Mouse (Mus musculus) CH12.LX (cell line): Measurements from ENCODE around the gene Capn1. TPM values are rescaled to one million over a fixed set of nuclear protein-coding genes. Genes with fewer than 3 reads are reported as not detected.

ENCODE experiments used
- DNase-seq: peaks from one replicate; pipeline ENCODE4 v3.0.0-alpha.2; 2013; ENCODE audit errors: extremely low read depth
- H3K27ac ChIP-seq: 2 replicates; pipeline ENCODE4 v1.5.1; 2012; ENCODE audit warnings: low read depth, mild to moderate bottlenecking, control low read depth, moderate library complexity; ENCODE audit not compliant: insufficient read depth
- H3K27me3 ChIP-seq: replicated peaks from 2 replicates; pipeline ENCODE3; 2012; ENCODE audit warnings: inconsistent platforms
- H3K36me3 ChIP-seq, 2 experiments: replicated peaks in 1 of 2; 2 replicates each; pipeline versions ENCODE3 to v1.6.1; 2012; ENCODE audit warnings: inconsistent platforms in 1 of 2, low read length in 1 of 2, mild to moderate bottlenecking in 1 of 2, mixed read lengths in 1 of 2, moderate library complexity in 1 of 2; ENCODE audit not compliant: control insufficient read depth in 1 of 2, insufficient read depth in 1 of 2
- H3K4me1 ChIP-seq, 2 experiments: 2 replicates each; pipeline ENCODE4 v1.6.1; 2012; ENCODE audit warnings: inconsistent platforms in 1 of 2, moderate library complexity in 1 of 2; ENCODE audit not compliant: insufficient read depth in 2 of 2, control insufficient read depth in 1 of 2
- H3K4me2 ChIP-seq: 2 replicates; pipeline ENCODE4 v1.6.1; 2012; ENCODE audit warnings: low read depth, mild to moderate bottlenecking, control low read depth; ENCODE audit not compliant: poor library complexity, insufficient read depth, severe bottlenecking
- H3K4me3 ChIP-seq, 3 experiments: fragments of 150-350 bp in 1 of 3; sonication (generic) in 1 of 3; replicated peaks in 1 of 3; 2 replicates each; pipeline versions ENCODE3 to v1.5.1; 2011 to 2012; ENCODE audit warnings: low read depth in 2 of 3, low read length in 2 of 3, mild to moderate bottlenecking in 2 of 3, moderate library complexity in 2 of 3, control low read depth in 1 of 3, improper control_type of control experiment in 1 of 3, inconsistent platforms in 1 of 3, mixed read lengths in 1 of 3; ENCODE audit not compliant: poor library complexity in 1 of 3
- H3K79me2 ChIP-seq: replicated peaks from 2 replicates; pipeline ENCODE4 v1.6.1; 2012; ENCODE audit warnings: mild to moderate bottlenecking, moderate library complexity; ENCODE audit not compliant: control insufficient read depth, poor library complexity, insufficient read depth, severe bottlenecking; ENCODE audit errors: extremely low read depth
- H3K9ac ChIP-seq: 2 replicates; pipeline ENCODE4 v1.6.1; 2012; ENCODE audit warnings: low read depth, mild to moderate bottlenecking, control low read depth, moderate library complexity; ENCODE audit not compliant: insufficient read depth
- H3K9me3 ChIP-seq: replicated peaks from 2 replicates; pipeline ENCODE3; 2012; ENCODE audit warnings: low read length, inconsistent platforms, mixed read lengths
- BHLHE40 ChIP-seq: IDR thresholded peaks from 2 replicates; pipeline ENCODE4 v1.6.1; 2011; ENCODE audit warnings: mild to moderate bottlenecking, low read depth, low read length, improper control_type of control experiment
- CHD1 ChIP-seq: IDR thresholded peaks from 2 replicates; pipeline ENCODE4 v1.6.1; 2012; ENCODE audit warnings: low read depth, low read length, improper control_type of control experiment, inconsistent platforms
- CHD2 ChIP-seq: IDR thresholded peaks from 2 replicates; pipeline ENCODE4 v1.6.1; 2011; ENCODE audit warnings: low read length, improper control_type of control experiment
- CTCF ChIP-seq, 2 experiments: IDR thresholded peaks in 1 of 2; conservative IDR thresholded peaks in 1 of 2; 2 replicates each; pipeline ENCODE4 v1.5.1; 2011 to 2012; ENCODE audit warnings: low read depth in 2 of 2, low read length in 2 of 2, improper control_type of control experiment in 1 of 2, inconsistent platforms in 1 of 2, mild to moderate bottlenecking in 1 of 2, moderate library complexity in 1 of 2
- ELF1 ChIP-seq: IDR thresholded peaks from 2 replicates; pipeline ENCODE4 v1.6.1; 2014; ENCODE audit warnings: low read depth, mild to moderate bottlenecking, inconsistent platforms, low read length, improper control_type of control experiment
- ETS1 ChIP-seq: conservative IDR thresholded peaks from 2 replicates; pipeline ENCODE4 v1.6.1; 2012; ENCODE audit warnings: low read depth, mild to moderate bottlenecking, inconsistent platforms, low read length, improper control_type of control experiment, moderate library complexity
- JUND ChIP-seq: conservative IDR thresholded peaks from 2 replicates; pipeline ENCODE4 v1.6.1; 2011; ENCODE audit warnings: low read depth, low read length, improper control_type of control experiment
- MAX ChIP-seq: IDR thresholded peaks from 2 replicates; pipeline ENCODE4 v1.6.1; 2011; ENCODE audit warnings: low read length, improper control_type of control experiment
- MEF2A ChIP-seq: IDR thresholded peaks from 2 replicates; pipeline ENCODE4 v1.6.1; 2014; ENCODE audit warnings: low read depth, mild to moderate bottlenecking, inconsistent platforms, low read length, improper control_type of control experiment, borderline replicate concordance
- MXI1 ChIP-seq: IDR thresholded peaks from 2 replicates; pipeline ENCODE4 v1.6.1; 2011; ENCODE audit warnings: mild to moderate bottlenecking, low read depth, low read length, improper control_type of control experiment
- MYC ChIP-seq: IDR thresholded peaks from 2 replicates; pipeline ENCODE4 v1.6.1; 2011; ENCODE audit warnings: low read depth, mild to moderate bottlenecking, improper control_type of control experiment, low read length
- NRF1 ChIP-seq: IDR thresholded peaks from 2 replicates; pipeline ENCODE4 v1.6.1; 2014; ENCODE audit warnings: low read depth, mild to moderate bottlenecking, inconsistent platforms, low read length, improper control_type of control experiment, moderate library complexity
- PAX5 ChIP-seq: IDR thresholded peaks from 2 replicates; pipeline ENCODE4 v1.6.1; 2012; ENCODE audit warnings: low read length, inconsistent platforms, mixed read lengths
- POLR2A ChIP-seq: IDR thresholded peaks from 2 replicates; pipeline ENCODE4 v1.6.1; 2011; ENCODE audit warnings: low read depth, mild to moderate bottlenecking, improper control_type of control experiment, low read length
- RAD21 ChIP-seq: IDR thresholded peaks from 2 replicates; pipeline ENCODE4 v1.6.1; 2011; ENCODE audit warnings: low read depth, mild to moderate bottlenecking, low read length, improper control_type of control experiment, moderate library complexity
- SMC3 ChIP-seq: IDR thresholded peaks from 2 replicates; pipeline ENCODE4 v1.6.1; 2011; ENCODE audit warnings: low read depth, low read length, improper control_type of control experiment
- TCF12 ChIP-seq: IDR thresholded peaks from 2 replicates; pipeline ENCODE4 v1.6.1; 2014; ENCODE audit warnings: low read depth, mild to moderate bottlenecking, inconsistent platforms, low read length, improper control_type of control experiment
- USF1 ChIP-seq: IDR thresholded peaks from 2 replicates; pipeline ENCODE4 v1.6.1; 2014; ENCODE audit warnings: low read depth, mild to moderate bottlenecking, inconsistent platforms, low read length, improper control_type of control experiment
- ZC3H11A ChIP-seq: IDR thresholded peaks from 2 replicates; pipeline ENCODE4 v1.6.1; 2012; ENCODE audit warnings: low read depth, mild to moderate bottlenecking, inconsistent platforms, low read length, improper control_type of control experiment
- ZKSCAN1 ChIP-seq: IDR thresholded peaks from 2 replicates; pipeline ENCODE4 v1.6.1; 2012; ENCODE audit warnings: low read depth, inconsistent platforms, low read length, improper control_type of control experiment, borderline replicate concordance
- ZNF384 ChIP-seq: IDR thresholded peaks from 2 replicates; pipeline ENCODE4 v1.6.1; 2012; ENCODE audit warnings: low read depth, low read length, improper control_type of control experiment, inconsistent platforms
- dilution Hi-C: fragments of 300-500 bp; cut with MboI; formaldehyde crosslinking; loops from 2 replicates; pipeline ENCODE4 v1.14.3; 2020; ENCODE audit warnings: low sequenced_read_pairs; ENCODE audit not compliant: extremely low pct_unique_long_range_greater_than_20kb, extremely low pct_ligation_motif_present
- in situ Hi-C: fragments of 300-500 bp; cut with MboI; formaldehyde crosslinking; loops from 3 replicates; pipeline ENCODE4 v1.14.3; 2019; ENCODE audit warnings: low sequenced_read_pairs, low pct_ligation_motif_present, low pct_unique_long_range_greater_than_20kb, mixed read lengths
- polyA plus RNA-seq: library from polyadenylated mRNA; unstranded; fragments of >175 nt; gene quantifications from 2 replicates; pipeline ENCODE4 v1.2.1, GENCODE M21; 2012; ENCODE audit warnings: low read depth; ENCODE audit not compliant: insufficient read length
- total RNA-seq, 2 experiments: library from RNA; depleted of rRNA; stranded (reverse); fragments of 300-350 nt in 1 of 2; fragments of >200 nt in 1 of 2; gene quantifications; 2 replicates each; pipeline ENCODE4 v1.2.3; 2012 to 2014

Gene Capn1
- total RNA-seq (2012; rRNA removed) (34.6 and 40.2 TPM in 2 replicates), total RNA-seq (2014; rRNA removed) (19.3 and 20.0 TPM in 2 replicates), polyA plus RNA-seq (42.9 and 43.7 TPM in 2 replicates)

DNA sequence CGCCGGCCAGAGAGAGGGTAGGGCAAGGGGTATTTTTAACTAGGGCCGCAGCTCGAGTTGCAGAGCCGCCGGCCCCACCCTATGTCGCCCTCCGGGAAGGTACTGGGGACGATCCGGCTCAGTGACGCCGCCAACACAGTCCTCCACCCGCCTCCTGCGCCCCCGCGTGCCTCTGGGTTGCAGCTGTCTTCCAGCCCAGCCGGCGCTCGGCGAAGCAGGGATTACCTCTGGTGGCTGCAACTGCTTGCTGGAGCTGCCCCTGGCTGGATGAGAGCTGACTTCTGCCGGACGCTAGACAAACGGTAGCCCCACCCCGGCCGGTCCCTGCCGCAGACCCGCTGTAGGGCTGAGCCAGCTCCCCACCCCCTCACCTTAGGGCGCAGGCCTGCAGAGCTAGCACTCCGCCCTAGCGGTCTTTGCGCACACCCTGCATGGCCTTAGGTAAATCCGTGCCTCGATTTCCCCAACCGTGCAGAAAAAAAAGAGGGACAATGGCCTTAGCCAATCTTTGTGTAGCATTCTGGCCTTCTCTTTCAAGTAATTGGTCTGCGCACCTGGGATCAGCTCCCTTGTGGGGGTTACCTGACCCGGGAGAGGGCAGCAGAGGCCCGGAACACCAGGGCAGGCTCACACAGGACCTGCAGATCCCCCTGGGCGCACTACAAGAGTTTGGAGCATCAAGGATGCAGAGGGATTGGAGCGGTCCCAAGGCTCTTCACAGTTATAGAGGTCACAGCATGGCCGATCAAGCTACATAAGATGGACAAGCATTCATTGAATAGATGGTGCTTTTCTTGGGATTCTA lies at the start of gene Capn1:
Gene Capn1, minus strand, starts transcription at position 387 of the 805 bp plus-strand sequence.
- H3K4me2 ChIP-seq, result peak within 1 kb of the TSS; percentile 63
- DNase-seq, result peak; percentile 45
- no peaks in the 10 kb centered on the region for H3K9me3 ChIP-seq
- H3K36me3 ChIP-seq, result peaks cover 8 to 28% of the 10 kb centered on the region in 2 experiments
- H3K27ac ChIP-seq, result 0 out of 2 replicates have a peak within 1 kb of the TSS, but pooled peaks have one; percentile 8
- no peaks in the 10 kb centered on the region for H3K27me3 ChIP-seq
- H3K79me2 ChIP-seq, result no peaks in the 10 kb centered on the region
- TF ChIP-seq MAX (0 out of 2 replicates have a peak, but pooled peaks have one; percentile 12), CTCF (conservative IDR thresholded peaks at IDR 0.05 in 1 of 2, IDR thresholded peaks at IDR 0.05 in 1 of 2; ENCODE audit: low read depth in 2 of 2, low read length in 2 of 2) (peak in 1 of 2 experiments; percentile 41; a peak in 2 of 4 replicates), NRF1 (peak; percentile 54; the same call in 1 of the 2 replicates), ZKSCAN1 (no peak), RAD21 (peak; percentile 8), MXI1 (no peak), PAX5 (no peak), BHLHE40 (0 out of 2 replicates have a peak, but pooled peaks have one; percentile 8), ELF1 (0 out of 2 replicates have a peak, but pooled peaks have one; percentile 30), CHD1 (no peak), JUND (no peak), USF1 (no peak), ETS1 (no peak), SMC3 (peak; percentile 10; the same call in 1 of the 2 replicates), TCF12 (0 out of 2 replicates have a peak, but pooled peaks have one; percentile 10), MYC (no peak), MEF2A (no peak), CHD2 (no peak), POLR2A (no peak; the same call in 1 of the 2 replicates)
- dilution Hi-C loops, result no loop called here
- peaks cover 11 to 42% of the 10 kb centered on the region in 2 experiments for H3K4me1 ChIP-seq
- peak within 1 kb of the TSS; percentile 81 for H3K9ac ChIP-seq
- peak within 1 kb of the TSS; percentile 57 to 80 (median 70) for H3K4me3 ChIP-seq
- in situ Hi-C loops, result loop anchor here (5.0 kb wide), 2 partner anchors 53 to 93 kb away; partner anchors contain the start of genes Cdc42ep2 and Pola2

GRCm38 (mm10) chr19:6063081-6063480 lies 47.4 kb upstream of the Capn1 start:
- no peaks in the 10 kb centered on the region for H3K27me3 ChIP-seq
- H3K9me3 ChIP-seq, result no peaks in the 10 kb centered on the region
- H3K4me2 ChIP-seq, result no peak overlapping the region
- in situ Hi-C loops, result loop anchor here (10.0 kb wide), 1 partner anchor 98 kb away; the partner anchor contains the start of gene Pola2
- H3K27ac ChIP-seq, result no peak overlapping the region
- peaks cover 12 to 51% of the 10 kb centered on the region in 2 experiments for H3K4me1 ChIP-seq
- dilution Hi-C loops, result no loop called here
- peaks cover 19% of the 10 kb centered on the region for H3K79me2 ChIP-seq
- no peak overlapping the region for H3K9ac ChIP-seq
- TF ChIP-seq PAX5, result no peak
- TF ChIP-seq ZC3H11A, result no peak
- TF ChIP-seq ETS1, result no peak
- no peak for TF ChIP-seq ZNF384
- H3K36me3 ChIP-seq, result peaks cover 13 to 32% of the 10 kb centered on the region in 2 experiments
- H3K4me3 ChIP-seq, result no peak overlapping the region
- DNase-seq, result no peak
